Mouse (Mus musculus): Measurements from ENCODE around the gene Tmem200a. TPM values are rescaled to one million over a fixed set of nuclear protein-coding genes. Genes with fewer than 3 reads are reported as not detected.
A peak's percentile ranks its signal among the peaks of the same experiment; 100 is the strongest.
"Not testable (repeated sequence)": the region's sequence is repeated elsewhere in the genome, so short reads cannot be mapped to it uniquely, and the experiment has no call there.

The Tmem200a gene
- polyA plus RNA-seq, 1 experiment from 2014 or later, result 25.1 TPM

GRCm38 (mm10) chr10:25918103-25918502, 160.7 kb downstream of the Tmem200a start:
- 0 out of 2 replicates have a peak, but pooled peaks cover 2% of the 10 kb centered on the region for H3K4me1 ChIP-seq (replicated peaks; ENCODE audit: control insufficient read depth, insufficient read depth, low read length)
- no peak overlapping the region for H3K27ac ChIP-seq (ENCODE audit: low read length)
- H3K9me3 ChIP-seq (ENCODE audit: control insufficient read depth, low read length), result no peaks in the 10 kb centered on the region

DNA sequence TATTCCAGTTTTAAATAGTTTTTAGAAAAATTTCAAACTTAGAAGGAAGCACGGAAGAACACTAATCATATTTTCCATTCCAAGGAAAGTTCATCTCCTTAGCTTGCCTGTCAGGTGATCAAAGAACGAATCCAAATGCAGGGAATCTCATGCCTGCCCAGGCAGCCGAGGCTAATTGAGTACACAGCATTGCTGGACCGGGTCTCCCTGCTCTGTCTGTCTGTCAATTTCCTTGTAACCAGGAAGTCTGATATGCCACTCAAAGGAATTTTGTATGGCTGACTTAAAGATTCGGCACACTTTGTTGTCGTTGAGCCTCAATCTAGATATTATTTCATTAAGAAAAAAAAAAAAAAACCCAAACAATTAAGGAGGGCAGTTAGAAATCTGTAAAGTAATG, 168.6 kb downstream of the Tmem200a start:
- Histone ChIP-seq H3K4me1 (replicated peaks; ENCODE audit: control insufficient read depth, insufficient read depth, low read length) (no peaks in the 10 kb centered on the region), H3K4me3 (replicated peaks; ENCODE audit: low read length) (no peak overlapping the region), H3K4me2 (ENCODE audit: low read length) (no peak overlapping the region), H3K9ac (replicated peaks; ENCODE audit: low read depth, low read length) (no peak overlapping the region), H3K9me3 (ENCODE audit: control insufficient read depth, low read length) (no peaks in the 10 kb centered on the region; the same call in 1 of the 2 replicates), H3K27me3 (replicated peaks; ENCODE audit: control insufficient read depth, insufficient read depth, low read length) (no peaks in the 10 kb centered on the region), H3K27ac (ENCODE audit: low read length) (no peak overlapping the region), H3K36me3 (ENCODE audit: control insufficient read depth, insufficient read depth) (no peaks in the 10 kb centered on the region)
- no peak for ATAC-seq
- WGBS, result 54% methylated on average over 6 of the region's 6 CpGs

More at GRCm38 (mm10) chr10:25918103-25918502, 160.7 kb downstream of the Tmem200a start:
- H3K27me3 ChIP-seq (replicated peaks; ENCODE audit: control insufficient read depth, insufficient read depth, low read length), result no peaks in the 10 kb centered on the region
- 79% methylated on average over 2 of the region's 2 CpGs for WGBS
- no peak for ATAC-seq
- no peaks in the 10 kb centered on the region for H3K36me3 ChIP-seq (ENCODE audit: control insufficient read depth, insufficient read depth)
- H3K4me3 ChIP-seq (replicated peaks; ENCODE audit: low read length), result no peak overlapping the region
- H3K4me2 ChIP-seq (ENCODE audit: low read length), result no peak overlapping the region
- no peak overlapping the region for H3K9ac ChIP-seq (replicated peaks; ENCODE audit: low read depth, low read length)

DNA sequence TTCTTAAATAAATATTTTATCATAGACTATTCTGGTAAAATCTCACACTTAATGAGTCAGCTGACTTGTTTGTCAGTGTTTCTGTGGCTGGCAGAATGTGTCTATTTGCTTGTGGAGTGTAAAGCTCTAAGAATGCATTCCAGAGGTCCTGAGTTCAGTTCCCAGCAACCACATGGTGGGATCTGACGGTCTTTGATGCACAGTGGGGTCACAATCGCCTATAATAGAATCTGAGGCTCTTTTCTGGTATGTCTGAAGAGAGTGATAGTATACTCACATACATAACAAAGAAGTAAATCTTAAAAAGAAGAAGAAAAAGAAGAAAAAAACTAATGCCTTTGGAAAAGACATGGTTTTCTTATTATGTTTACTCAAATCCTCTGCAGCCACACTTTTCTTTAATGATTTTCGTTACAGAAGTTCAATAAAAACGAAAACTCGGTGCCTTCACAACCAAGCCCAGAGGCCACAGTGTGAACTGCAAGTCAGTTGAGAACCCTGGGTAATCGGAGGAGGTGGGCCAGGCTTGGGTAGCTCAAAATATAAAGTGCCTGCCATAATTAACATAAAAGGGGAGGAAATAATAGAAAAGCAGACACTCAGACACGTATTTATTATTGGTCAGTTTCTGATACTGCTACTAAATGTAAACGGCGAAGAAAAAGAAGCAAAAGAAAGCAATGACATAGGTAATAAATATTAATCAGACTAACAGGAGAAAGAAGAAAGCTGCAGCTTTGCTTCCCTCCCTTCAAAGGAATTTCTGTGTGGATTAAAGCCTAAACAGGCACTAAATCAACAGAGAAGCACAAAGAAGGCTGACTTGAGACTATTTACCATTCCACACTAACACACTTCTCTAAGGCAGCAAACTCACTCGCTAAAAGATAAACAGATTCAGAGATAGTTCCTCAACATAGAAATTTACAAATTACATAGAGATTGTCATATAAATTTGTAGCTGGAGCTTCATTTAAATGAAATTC, 170.5 kb downstream of the Tmem200a start:
- Histone ChIP-seq H3K9me3 (ENCODE audit: control insufficient read depth, low read length) (no peaks in the 10 kb centered on the region; the same call in 1 of the 2 replicates), H3K9ac (replicated peaks; ENCODE audit: low read depth, low read length) (no peak overlapping the region), H3K4me3 (replicated peaks; ENCODE audit: low read length) (no peak overlapping the region), H3K36me3 (ENCODE audit: control insufficient read depth, insufficient read depth) (no peaks in the 10 kb centered on the region), H3K27me3 (replicated peaks; ENCODE audit: control insufficient read depth, insufficient read depth, low read length) (no peaks in the 10 kb centered on the region), H3K4me1 (replicated peaks; ENCODE audit: control insufficient read depth, insufficient read depth, low read length) (no peaks in the 10 kb centered on the region), H3K27ac (ENCODE audit: low read length) (no peak overlapping the region), H3K4me2 (ENCODE audit: low read length) (no peak overlapping the region)
- ATAC-seq, result no peak
- 36% methylated on average over 10 of the region's 10 CpGs for WGBS

- 84% methylated on average over 5 of the region's 5 CpGs for WGBS
- not testable (repeated sequence) for H3K4me1 ChIP-seq (replicated peaks; ENCODE audit: control insufficient read depth, insufficient read depth, low read length); H3K4me3 ChIP-seq (replicated peaks; ENCODE audit: low read length)
Measured at GRCm38 (mm10) chr10:25894126-25894525, 184.7 kb downstream of the Tmem200a start.

DNA sequence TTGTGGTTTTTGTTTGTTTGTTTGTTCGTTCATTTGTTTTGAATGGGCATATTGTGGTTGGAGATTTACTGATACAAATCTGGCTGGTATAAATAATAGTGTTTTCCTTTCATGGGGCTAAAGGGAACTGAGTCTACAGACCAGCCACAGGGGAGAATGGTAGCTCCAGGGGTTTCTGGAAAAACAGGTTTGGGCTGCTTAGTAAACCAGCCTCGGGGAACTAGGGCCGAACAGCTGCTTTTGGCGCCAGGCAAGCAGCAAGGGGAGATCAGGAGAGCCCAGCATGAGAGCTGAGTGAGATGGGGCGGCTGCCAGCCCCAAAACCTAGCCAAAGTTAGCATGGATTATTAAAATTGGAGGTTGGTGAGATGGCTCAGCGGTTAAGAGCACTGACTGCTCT, 191.6 kb downstream of the Tmem200a start:
- WGBS, result 47% methylated on average over 6 of the region's 6 CpGs

More at GRCm38 (mm10) chr10:25894126-25894525, 184.7 kb downstream of the Tmem200a start:
- not testable (repeated sequence) for ATAC-seq; H3K9me3 ChIP-seq (ENCODE audit: control insufficient read depth, low read length); H3K36me3 ChIP-seq (ENCODE audit: control insufficient read depth, insufficient read depth); H3K27me3 ChIP-seq (replicated peaks; ENCODE audit: control insufficient read depth, insufficient read depth, low read length); H3K27ac ChIP-seq (ENCODE audit: low read length); H3K4me2 ChIP-seq (ENCODE audit: low read length); H3K9ac ChIP-seq (replicated peaks; ENCODE audit: low read depth, low read length)

GRCm38 (mm10) chr10:25884512-25884911, 194.3 kb downstream of the Tmem200a start:
- WGBS, result 58% methylated on average over 2 of the region's 2 CpGs
- no peaks in the 10 kb centered on the region for H3K27me3 ChIP-seq (replicated peaks; ENCODE audit: control insufficient read depth, insufficient read depth, low read length)
- no peak overlapping the region for H3K4me3 ChIP-seq (replicated peaks; ENCODE audit: low read length)
- no peak overlapping the region for H3K4me2 ChIP-seq (ENCODE audit: low read length)
- no peak overlapping the region for H3K9ac ChIP-seq (replicated peaks; ENCODE audit: low read depth, low read length)
- H3K27ac ChIP-seq (ENCODE audit: low read length), result no peak overlapping the region
- H3K9me3 ChIP-seq (ENCODE audit: control insufficient read depth, low read length), result no peaks in the 10 kb centered on the region
- no peaks in the 10 kb centered on the region for H3K36me3 ChIP-seq (ENCODE audit: control insufficient read depth, insufficient read depth)
- ATAC-seq, result peak; percentile 59; the same call in 1 of the 2 replicates
- no peaks in the 10 kb centered on the region for H3K4me1 ChIP-seq (replicated peaks; ENCODE audit: control insufficient read depth, insufficient read depth, low read length)

More for the DNA sequence above, 191.6 kb downstream of the Tmem200a start:
- Histone ChIP-seq H3K4me1 (replicated peaks; ENCODE audit: control insufficient read depth, insufficient read depth, low read length) (no peaks in the 10 kb centered on the region), H3K9ac (replicated peaks; ENCODE audit: low read depth, low read length) (no peak overlapping the region), H3K36me3 (ENCODE audit: control insufficient read depth, insufficient read depth) (no peaks in the 10 kb centered on the region), H3K27ac (ENCODE audit: low read length) (no peak overlapping the region), H3K4me2 (ENCODE audit: low read length) (no peak overlapping the region), H3K27me3 (replicated peaks; ENCODE audit: control insufficient read depth, insufficient read depth, low read length) (no peaks in the 10 kb centered on the region), H3K4me3 (replicated peaks; ENCODE audit: low read length) (no peak overlapping the region), H3K9me3 (ENCODE audit: control insufficient read depth, low read length) (no peaks in the 10 kb centered on the region)
- no peak for ATAC-seq

GRCm38 (mm10) chr10:25877731-25878130, 201.1 kb downstream of the Tmem200a start:
- 45% methylated on average over 2 of the region's 2 CpGs for WGBS

GRCm38 (mm10) chr10:25876809-25877208, 202.0 kb downstream of the Tmem200a start:
- Histone ChIP-seq H3K4me3 (replicated peaks; ENCODE audit: low read length) (no peak overlapping the region), H3K4me1 (replicated peaks; ENCODE audit: control insufficient read depth, insufficient read depth, low read length) (no peaks in the 10 kb centered on the region), H3K9ac (replicated peaks; ENCODE audit: low read depth, low read length) (no peak overlapping the region), H3K36me3 (ENCODE audit: control insufficient read depth, insufficient read depth) (no peaks in the 10 kb centered on the region), H3K4me2 (ENCODE audit: low read length) (no peak overlapping the region), H3K27ac (ENCODE audit: low read length) (no peak overlapping the region), H3K9me3 (ENCODE audit: control insufficient read depth, low read length) (no peaks in the 10 kb centered on the region), H3K27me3 (replicated peaks; ENCODE audit: control insufficient read depth, insufficient read depth, low read length) (no peaks in the 10 kb centered on the region)
- WGBS, result 59% methylated on average over 3 of the region's 3 CpGs
- no peak for ATAC-seq

More at GRCm38 (mm10) chr10:25877731-25878130, 201.1 kb downstream of the Tmem200a start:
- ATAC-seq, result no peak
- Histone ChIP-seq H3K4me2 (ENCODE audit: low read length) (no peak overlapping the region), H3K9me3 (ENCODE audit: control insufficient read depth, low read length) (no peaks in the 10 kb centered on the region), H3K9ac (replicated peaks; ENCODE audit: low read depth, low read length) (no peak overlapping the region), H3K27me3 (replicated peaks; ENCODE audit: control insufficient read depth, insufficient read depth, low read length) (no peaks in the 10 kb centered on the region), H3K4me1 (replicated peaks; ENCODE audit: control insufficient read depth, insufficient read depth, low read length) (no peaks in the 10 kb centered on the region), H3K36me3 (ENCODE audit: control insufficient read depth, insufficient read depth) (no peaks in the 10 kb centered on the region), H3K4me3 (replicated peaks; ENCODE audit: low read length) (no peak overlapping the region), H3K27ac (ENCODE audit: low read length) (no peak overlapping the region)

- no peak for ATAC-seq
- no peak overlapping the region for H3K4me3 ChIP-seq (replicated peaks; ENCODE audit: low read length)
- H3K27me3 ChIP-seq (replicated peaks; ENCODE audit: control insufficient read depth, insufficient read depth, low read length), result no peaks in the 10 kb centered on the region
- H3K27ac ChIP-seq (ENCODE audit: low read length), result no peak overlapping the region
- no peaks in the 10 kb centered on the region for H3K9me3 ChIP-seq (ENCODE audit: control insufficient read depth, low read length)
- H3K36me3 ChIP-seq (ENCODE audit: control insufficient read depth, insufficient read depth), result no peaks in the 10 kb centered on the region
- H3K4me1 ChIP-seq (replicated peaks; ENCODE audit: control insufficient read depth, insufficient read depth, low read length), result no peaks in the 10 kb centered on the region
- 50% methylated on average over 6 of the region's 6 CpGs for WGBS
- no peak overlapping the region for H3K9ac ChIP-seq (replicated peaks; ENCODE audit: low read depth, low read length)
- H3K4me2 ChIP-seq (ENCODE audit: low read length), result no peak overlapping the region
Measured at GRCm38 (mm10) chr10:25868739-25869138, 210.1 kb downstream of the Tmem200a start.

Data from forebrain, embryonic 16.5 days (tissue).